Mouse (Mus musculus) intestine, embryonic 14.5 days (tissue): ENCODE measurements around the gene Usp46. TPM values are rescaled to one million over a fixed set of nuclear protein-coding genes. Genes with fewer than 3 reads are reported as not detected.

Source experiments
- ATAC-seq: fragments of 200-750 bp; cut with Nextera tagmentation; replicated peaks from 2 replicates; pipeline ENCODE4 v1.8.0; 2017; ENCODE audit warnings: low read depth, moderate number of reproducible peaks, moderate TSS enrichment, moderate library complexity; ENCODE audit not compliant: low FRiP score, low TSS enrichment
- DNase-seq: peaks from one replicate; pipeline ENCODE4 v3.0.0-alpha.2; 2018; ENCODE audit warnings: low spot score
- H3K27ac ChIP-seq: fragments of 300-500 bp; sonication (generic); 2 replicates; pipeline ENCODE4 v1.5.1; 2014; ENCODE audit warnings: low read depth, mild to moderate bottlenecking, control low read depth
- H3K27me3 ChIP-seq: fragments of 300-500 bp; sonication (generic); replicated peaks from 2 replicates; pipeline ENCODE4 v1.6.1; 2014; ENCODE audit warnings: low read length, control low read depth; ENCODE audit not compliant: control insufficient read depth, insufficient read depth
- H3K36me3 ChIP-seq: fragments of 300-500 bp; sonication (generic); 2 replicates; pipeline ENCODE4 v1.6.1; 2014; ENCODE audit warnings: low read length, control low read depth; ENCODE audit not compliant: control insufficient read depth, insufficient read depth
- H3K4me1 ChIP-seq: fragments of 300-500 bp; sonication (generic); replicated peaks from 2 replicates; pipeline ENCODE4 v1.6.1; 2014; ENCODE audit warnings: low read length, control low read depth, mixed read lengths; ENCODE audit not compliant: control insufficient read depth, insufficient read depth
- H3K4me2 ChIP-seq: fragments of 300-500 bp; sonication (generic); 2 replicates; pipeline ENCODE4 v1.6.1; 2014; ENCODE audit warnings: low read length
- H3K4me3 ChIP-seq: fragments of 300-500 bp; sonication (generic); 2 replicates; pipeline ENCODE4 v1.5.1; 2014; ENCODE audit warnings: low read depth, low read length, control low read depth, mixed read lengths
- H3K9ac ChIP-seq: fragments of 300-500 bp; sonication (generic); 2 replicates; pipeline ENCODE4 v1.6.1; 2014; ENCODE audit warnings: mild to moderate bottlenecking, low read length
- H3K9me3 ChIP-seq: fragments of 300-500 bp; sonication (generic); 2 replicates; pipeline ENCODE4 v1.6.1; 2016; ENCODE audit warnings: low read length, control low read depth; ENCODE audit not compliant: control insufficient read depth
- WGBS: fragments of 180-500 bp; shearing (Covaris S2); extraction: QIAGEN DNeasy Blood & Tissue Kit; methylation state at CpG from one replicate; pipeline ENCODE4 v1.1.7; 2014; 5-methylcytosine and 5-hydroxymethylcytosine counted together
- polyA plus RNA-seq: library from polyadenylated mRNA; unstranded; fragments of >200 nt; fragmentation: Nextera tagmentation; extraction: Ambion mirVana; gene quantifications from 2 replicates; pipeline ENCODE4 v1.2.1, GENCODE M21; 2014

Usp46 gene
- polyA plus RNA-seq, 1 experiment from 2014 or later: 32.2 TPM

DNA sequence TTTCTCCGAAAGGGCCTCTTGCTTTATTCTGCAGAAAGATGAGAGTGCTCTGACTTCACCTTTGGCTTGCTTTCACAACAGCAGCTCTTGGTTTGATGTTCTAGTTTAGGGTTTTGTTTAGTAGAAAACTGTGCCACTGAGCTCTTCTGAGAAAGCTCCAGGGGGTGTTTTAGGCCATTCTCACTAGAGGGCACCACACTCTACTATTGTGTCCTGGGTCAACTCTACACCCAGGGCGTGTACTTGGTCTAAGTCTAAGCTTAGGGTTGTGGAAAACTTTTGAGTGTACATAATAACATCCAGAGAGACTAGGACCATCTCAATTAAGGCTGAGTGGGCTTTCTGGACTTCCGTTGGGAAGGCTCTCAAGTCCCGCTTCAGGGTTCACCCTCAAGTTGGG, 74.7 kb downstream of the Usp46 start:
- Histone ChIP-seq H3K27ac (no peak overlapping the region), H3K36me3 (no peaks in the 10 kb centered on the region), H3K9ac (no peak overlapping the region), H3K4me3 (no peak overlapping the region), H3K27me3 (no peaks in the 10 kb centered on the region), H3K4me2 (no peak overlapping the region), H3K4me1 (no peaks in the 10 kb centered on the region), H3K9me3 (no peaks in the 10 kb centered on the region)
- 85% methylated on average over 4 of the region's 4 CpGs for WGBS
- DNase-seq: no peak
- no peak for ATAC-seq

DNA sequence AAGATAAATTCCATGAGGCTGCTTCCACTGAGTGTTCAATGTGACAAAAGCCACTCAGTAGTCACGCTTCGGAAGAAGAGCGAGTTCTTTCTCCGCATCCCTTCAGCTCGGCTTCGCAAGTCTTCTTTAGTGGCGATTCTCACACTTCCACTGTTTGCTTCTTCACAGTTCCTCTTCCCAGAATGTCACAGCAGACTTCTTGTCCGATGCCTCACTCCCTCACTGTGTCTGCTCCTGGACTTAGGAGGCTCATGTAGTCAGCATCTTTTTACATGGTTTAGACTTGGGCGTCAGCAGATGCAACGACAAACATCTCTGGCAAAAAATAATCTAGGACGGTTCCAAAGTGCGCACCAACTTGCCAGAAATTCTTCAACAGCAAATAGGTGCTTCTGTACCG, 75.9 kb downstream of the Usp46 start:
- H3K9me3 ChIP-seq: no peaks in the 10 kb centered on the region
- 90% methylated on average over 13 of the region's 13 CpGs for WGBS
- no peak for ATAC-seq

DNA sequence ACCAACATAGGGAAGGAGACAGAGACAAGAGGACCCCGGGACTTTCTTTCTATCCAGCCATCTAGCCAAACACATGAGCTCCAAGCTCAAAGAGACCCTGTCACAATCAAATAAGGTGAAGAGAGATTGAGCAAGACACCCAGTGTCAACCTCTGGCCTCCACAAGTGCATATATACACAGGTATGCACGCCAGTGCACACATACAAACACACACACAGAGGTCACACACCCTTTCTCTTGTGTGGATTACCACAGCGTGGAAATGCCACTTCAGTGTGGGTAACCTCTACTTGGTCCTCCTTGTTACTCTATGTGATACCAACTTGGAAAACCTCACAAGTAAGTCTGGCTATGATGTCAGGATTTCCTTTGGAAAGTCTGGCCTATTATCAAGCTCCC, 78.7 kb downstream of the Usp46 start:
- Histone ChIP-seq H3K27me3 (no peaks in the 10 kb centered on the region), H3K4me2 (no peak overlapping the region), H3K27ac (no peak overlapping the region), H3K4me1 (no peaks in the 10 kb centered on the region), H3K4me3 (no peak overlapping the region), H3K9ac (no peak overlapping the region), H3K36me3 (no peaks in the 10 kb centered on the region), H3K9me3 (no peaks in the 10 kb centered on the region)
- DNase-seq (no peak), ATAC-seq (no peak)
- 88% methylated on average over 3 of the region's 3 CpGs for WGBS

More for the DNA sequence above, 75.9 kb downstream of the Usp46 start:
- no peak overlapping the region for H3K4me3 ChIP-seq
- H3K27me3 ChIP-seq: no peaks in the 10 kb centered on the region
- no peaks in the 10 kb centered on the region for H3K4me1 ChIP-seq
- no peak overlapping the region for H3K4me2 ChIP-seq
- no peaks in the 10 kb centered on the region for H3K36me3 ChIP-seq
- H3K9ac ChIP-seq: no peak overlapping the region
- no peak for DNase-seq
- H3K27ac ChIP-seq: no peak overlapping the region

DNA sequence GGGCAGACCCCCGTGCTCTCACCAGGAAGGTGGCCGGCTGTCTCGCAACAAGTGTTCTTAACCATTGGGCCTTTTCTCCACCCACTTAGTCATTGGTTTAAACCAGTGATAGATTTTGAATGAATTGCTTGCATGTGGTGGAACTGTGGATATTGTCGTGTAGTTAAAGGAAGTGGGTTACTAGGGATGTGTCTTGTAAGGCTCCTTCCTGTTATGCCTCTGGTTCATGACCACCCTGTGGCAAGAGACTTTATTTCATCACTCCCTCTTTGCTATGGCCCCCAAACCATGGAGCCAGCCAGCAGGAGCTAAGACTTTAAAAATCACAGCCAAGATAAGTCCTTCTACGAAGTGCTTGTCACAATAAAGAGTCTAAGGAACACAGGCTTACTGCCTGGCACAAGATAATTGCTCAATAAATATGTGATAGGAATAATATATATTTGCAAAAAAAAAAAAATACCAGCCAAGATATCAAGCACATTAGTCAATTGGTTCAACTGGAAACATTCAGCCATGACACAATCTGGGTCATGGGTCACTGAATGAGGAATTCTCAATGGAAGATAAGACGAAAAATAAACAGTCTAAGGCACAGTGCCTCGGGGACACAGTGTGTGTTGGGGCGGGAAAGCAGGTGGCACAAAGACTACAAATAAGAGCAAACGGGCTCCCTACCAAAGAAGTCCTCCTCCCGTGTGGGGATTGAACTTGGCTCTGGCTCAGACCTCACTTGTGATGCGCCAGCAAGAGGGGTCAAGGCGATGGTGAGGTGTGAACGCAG, 80.3 kb downstream of the Usp46 start:
- H3K4me3 ChIP-seq: no peak overlapping the region
- DNase-seq: no peak
- H3K9me3 ChIP-seq: no peaks in the 10 kb centered on the region
- H3K27me3 ChIP-seq: no peaks in the 10 kb centered on the region
- no peak overlapping the region for H3K4me2 ChIP-seq
- WGBS: 80% methylated on average over 13 of the region's 13 CpGs
- H3K36me3 ChIP-seq: no peaks in the 10 kb centered on the region
- no peak overlapping the region for H3K9ac ChIP-seq
- ATAC-seq: no peak
- no peak overlapping the region for H3K27ac ChIP-seq
- H3K4me1 ChIP-seq: no peaks in the 10 kb centered on the region

DNA sequence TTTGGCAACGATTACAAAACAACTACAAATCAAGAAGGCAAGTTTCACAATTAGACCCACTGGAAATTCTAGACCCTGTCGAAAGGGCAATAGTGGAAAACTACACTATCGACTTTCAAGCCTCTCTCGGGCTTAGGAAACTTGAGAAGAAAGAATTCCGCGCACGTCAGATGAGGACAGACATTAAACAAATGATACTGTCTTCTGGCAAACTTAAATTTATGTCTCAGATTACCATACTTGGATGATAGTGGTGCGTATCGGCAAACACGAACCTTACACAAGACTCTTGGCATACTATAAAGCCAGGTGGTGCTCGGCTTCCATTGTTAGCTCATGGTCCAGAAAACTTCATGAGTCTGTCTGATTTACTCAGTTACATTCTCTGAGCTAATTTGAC, 90.8 kb downstream of the Usp46 start:
- Histone ChIP-seq H3K4me2 (no peak overlapping the region), H3K9ac (no peak overlapping the region), H3K4me3 (no peak overlapping the region), H3K27me3 (no peaks in the 10 kb centered on the region), H3K27ac (no peak overlapping the region), H3K4me1 (no peaks in the 10 kb centered on the region), H3K36me3 (no peaks in the 10 kb centered on the region), H3K9me3 (no peaks in the 10 kb centered on the region)
- ATAC-seq (no peak), DNase-seq (no peak)
- 63% methylated on average over 11 of the region's 11 CpGs for WGBS

DNA sequence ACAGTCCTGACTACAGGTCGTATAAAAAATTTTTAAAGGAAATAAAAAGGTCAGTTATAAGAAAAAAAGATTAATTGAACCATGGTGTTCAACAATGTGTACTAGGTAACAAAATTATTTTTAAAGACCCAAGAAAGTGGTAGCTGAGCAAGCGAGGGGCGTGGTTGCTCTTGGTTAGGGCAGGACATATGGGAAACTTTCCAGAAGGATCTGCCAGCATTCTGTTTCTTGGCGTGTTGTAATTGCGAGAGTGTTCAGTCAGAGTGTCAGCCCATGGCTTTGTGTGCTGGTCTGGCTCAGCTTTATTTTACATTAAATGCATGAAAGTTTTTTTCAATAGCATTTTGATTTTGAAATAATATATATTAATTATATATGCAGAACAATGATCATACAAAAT, 96.5 kb downstream of the Usp46 start:
- H3K4me1 ChIP-seq: peaks cover 12% of the 10 kb centered on the region
- no peak overlapping the region for H3K9ac ChIP-seq
- DNase-seq: no peak
- 84% methylated on average over 5 of the region's 5 CpGs for WGBS
- H3K36me3 ChIP-seq: no peaks in the 10 kb centered on the region
- ATAC-seq: no peak
- H3K4me3 ChIP-seq: no peak overlapping the region
- no peak overlapping the region for H3K27ac ChIP-seq
- H3K9me3 ChIP-seq: no peaks in the 10 kb centered on the region
- no peak overlapping the region for H3K4me2 ChIP-seq
- H3K27me3 ChIP-seq: no peaks in the 10 kb centered on the region

DNA sequence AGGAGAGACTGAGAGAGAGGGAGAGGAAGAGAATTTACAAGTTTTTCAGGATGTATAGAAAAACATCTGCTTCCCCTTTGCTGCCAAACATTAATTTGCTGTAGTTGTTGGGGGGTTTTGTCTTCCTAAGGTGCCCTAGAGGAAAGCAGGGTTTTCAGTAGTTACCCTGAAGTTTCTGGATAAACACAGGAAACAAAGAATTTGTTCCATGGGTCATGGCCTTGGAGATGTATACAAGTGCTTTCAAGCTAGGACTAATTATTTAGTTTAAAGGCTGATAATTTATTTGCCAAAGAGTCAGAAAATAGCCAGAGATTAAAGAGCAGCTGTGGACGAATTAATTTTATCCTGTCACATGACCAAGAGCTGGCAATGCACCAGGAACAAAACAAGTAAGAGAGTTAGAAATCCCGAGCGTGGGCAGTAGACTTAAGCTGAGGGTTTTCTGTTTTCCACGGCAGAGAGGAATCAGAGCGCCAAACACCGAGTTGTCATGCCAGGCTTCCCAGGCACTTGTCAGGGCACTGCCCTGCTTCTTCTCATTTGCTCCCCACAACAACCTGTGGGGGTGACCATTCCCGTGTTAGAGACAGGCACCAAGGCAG, 98.1 kb downstream of the Usp46 start:
- WGBS: 39% methylated on average over 7 of the region's 7 CpGs
- Histone ChIP-seq H3K27me3 (no peaks in the 10 kb centered on the region), H3K9me3 (no peaks in the 10 kb centered on the region), H3K9ac (no peak overlapping the region), H3K27ac (peak overlapping the region; percentile 66), H3K4me2 (0 out of 2 replicates have a peak overlapping the region, but pooled peaks have one; percentile 7), H3K4me1 (peaks cover 12% of the 10 kb centered on the region), H3K36me3 (no peaks in the 10 kb centered on the region), H3K4me3 (no peak overlapping the region)
- DNase-seq (no peak), ATAC-seq (no peak)

DNA sequence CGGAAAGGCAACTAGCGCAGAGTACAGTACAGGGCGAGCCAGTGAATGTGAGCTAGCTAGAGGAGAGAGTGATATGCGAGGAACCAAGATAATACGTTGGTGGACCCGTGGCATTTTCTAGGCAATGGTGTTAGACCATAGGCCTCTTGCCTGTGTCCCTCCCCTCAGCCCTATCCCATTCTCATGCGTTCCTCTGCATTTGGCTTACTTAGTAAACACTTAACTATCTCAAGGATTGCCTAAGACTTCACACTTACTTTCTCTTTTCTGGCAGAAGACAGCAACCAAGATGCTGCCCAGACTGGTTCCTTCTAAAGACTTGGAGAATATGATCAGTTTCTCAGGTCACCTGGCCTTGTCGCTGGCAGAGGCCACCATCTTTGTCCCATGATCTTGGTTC, 98.9 kb downstream of the Usp46 start:
- H3K4me2 ChIP-seq: no peak overlapping the region
- H3K4me3 ChIP-seq: no peak overlapping the region
- H3K27ac ChIP-seq: peak overlapping the region; percentile 60
- H3K9me3 ChIP-seq: no peaks in the 10 kb centered on the region
- no peak for ATAC-seq
- no peak overlapping the region for H3K9ac ChIP-seq
- H3K27me3 ChIP-seq: no peaks in the 10 kb centered on the region
- DNase-seq: no peak
- 83% methylated on average over 8 of the region's 8 CpGs for WGBS
- H3K36me3 ChIP-seq: no peaks in the 10 kb centered on the region
- peaks cover 12% of the 10 kb centered on the region for H3K4me1 ChIP-seq

DNA sequence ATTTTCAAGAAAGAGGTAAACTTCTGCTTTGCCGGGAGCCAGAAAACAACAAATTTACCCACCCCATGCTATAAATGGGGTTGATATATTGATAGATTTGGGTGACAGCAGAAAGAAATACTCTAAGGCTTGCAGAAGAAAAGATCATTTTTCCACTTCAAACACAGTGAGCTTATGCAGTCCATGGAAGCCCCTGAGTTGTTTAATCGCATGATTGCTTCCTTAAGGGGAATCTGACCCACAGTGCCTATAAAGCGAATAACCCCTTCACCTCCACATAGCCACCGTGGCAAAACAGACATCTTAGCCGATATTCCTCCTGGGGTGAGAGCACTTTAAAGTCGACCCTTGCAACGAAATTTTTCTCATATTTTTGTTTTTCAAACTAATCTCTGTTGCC, 108.5 kb downstream of the Usp46 start:
- no peak overlapping the region for H3K27ac ChIP-seq
- H3K4me2 ChIP-seq: no peak overlapping the region
- H3K9ac ChIP-seq: no peak overlapping the region
- 0 out of 2 replicates have a peak, but pooled peaks cover 8% of the 10 kb centered on the region for H3K4me1 ChIP-seq
- H3K27me3 ChIP-seq: no peaks in the 10 kb centered on the region
- ATAC-seq: no peak
- H3K9me3 ChIP-seq: 0 out of 2 replicates have a peak, but pooled peaks cover 2% of the 10 kb centered on the region
- no peak overlapping the region for H3K4me3 ChIP-seq
- 70% methylated on average over 7 of the region's 7 CpGs for WGBS
- H3K36me3 ChIP-seq: no peaks in the 10 kb centered on the region
- DNase-seq: no peak
